Mouse (Mus musculus) myocyte (in vitro differentiated cells): Measurements from ENCODE around the gene Setd7. TPM values are rescaled to one million over a fixed set of nuclear protein-coding genes. Genes with fewer than 3 reads are reported as not detected.

ENCODE experiments used
- H3K27me3 ChIP-seq: one replicate; pipeline ENCODE4 v1.6.1; 2011; ENCODE audit not compliant: control insufficient read depth, insufficient read depth, insufficient read length
- H3K36me3 ChIP-seq: one replicate; pipeline ENCODE4 v1.6.1; 2011; ENCODE audit not compliant: control insufficient read depth, insufficient read depth
- H3K4me2 ChIP-seq: one replicate; pipeline ENCODE4 v1.6.1; 2011; ENCODE audit warnings: low read depth, control low read depth
- H3K4me3 ChIP-seq: one replicate; pipeline ENCODE4 v1.5.1; 2011; ENCODE audit warnings: mild to moderate bottlenecking, control low read depth, moderate library complexity
- H3K79me2 ChIP-seq: one replicate; pipeline ENCODE4 v1.6.1; 2011; ENCODE audit not compliant: control insufficient read depth, insufficient read depth
- H3ac ChIP-seq: one replicate; pipeline ENCODE4 v1.6.1; 2011; ENCODE audit not compliant: control insufficient read depth, insufficient read length
- CEBPB ChIP-seq: IDR thresholded peaks from 2 replicates; pipeline ENCODE4 v1.6.1; 2011; ENCODE audit warnings: mild to moderate bottlenecking, moderate library complexity; ENCODE audit not compliant: poor library complexity, insufficient read depth, severe bottlenecking
- E2F4 ChIP-seq: IDR thresholded peaks from one replicate; pipeline ENCODE4 v1.6.1; 2011; ENCODE audit warnings: mild to moderate bottlenecking, control low read depth, moderate library complexity; ENCODE audit not compliant: insufficient read depth
- MAX ChIP-seq: IDR thresholded peaks from one replicate; pipeline ENCODE4 v1.6.1; 2011; ENCODE audit warnings: low read depth, mild to moderate bottlenecking, control low read depth
- MYOD1 ChIP-seq, 3 experiments: IDR thresholded peaks; one replicate each; pipeline ENCODE4 v1.6.1; 2011; ENCODE audit warnings: control low read depth in 2 of 3, low read depth in 2 of 3, mild to moderate bottlenecking in 2 of 3, moderate library complexity in 1 of 3; ENCODE audit not compliant: insufficient read length in 2 of 3, control insufficient read depth in 1 of 3
- MYOG ChIP-seq, 3 experiments: IDR thresholded peaks; one replicate each; pipeline ENCODE4 v1.6.1; 2011; ENCODE audit warnings: control low read depth in 2 of 3, low read depth in 2 of 3, mild to moderate bottlenecking in 2 of 3; ENCODE audit not compliant: insufficient read length in 2 of 3, control insufficient read depth in 1 of 3, insufficient read depth in 1 of 3
- POLR2A ChIP-seq: IDR thresholded peaks from one replicate; pipeline ENCODE4 v1.6.1; 2011; ENCODE audit warnings: low read depth, mild to moderate bottlenecking, control low read depth, moderate library complexity; ENCODE audit not compliant: insufficient read length
- POLR2AphosphoS2 ChIP-seq: IDR thresholded peaks from one replicate; pipeline ENCODE4 v1.6.1; 2011; ENCODE audit warnings: low read depth, control low read depth; ENCODE audit not compliant: insufficient read length
- REST ChIP-seq: IDR thresholded peaks from one replicate; pipeline ENCODE4 v1.6.1; 2011; ENCODE audit warnings: mild to moderate bottlenecking, control low read depth, moderate library complexity; ENCODE audit not compliant: insufficient read depth, insufficient read length
- SRF ChIP-seq: IDR thresholded peaks from one replicate; pipeline ENCODE4 v1.6.1; 2011; ENCODE audit warnings: low read depth; ENCODE audit not compliant: control insufficient read depth, insufficient read length
- TCF12 ChIP-seq: IDR thresholded peaks from one replicate; pipeline ENCODE4 v1.6.1; 2011; ENCODE audit warnings: mild to moderate bottlenecking, control low read depth; ENCODE audit not compliant: poor library complexity, insufficient read depth, severe bottlenecking
- TCF3 ChIP-seq: IDR thresholded peaks from one replicate; pipeline ENCODE4 v1.6.1; 2011; ENCODE audit warnings: low read depth, control low read depth; ENCODE audit not compliant: insufficient read length
- USF1 ChIP-seq: IDR thresholded peaks from one replicate; pipeline ENCODE4 v1.6.1; 2011; ENCODE audit warnings: low read depth, mild to moderate bottlenecking, control low read depth, moderate library complexity
- polyA plus RNA-seq: library from polyadenylated mRNA; unstranded; fragments of >200 nt; fragmentation: generic; extraction: Trizol; gene quantifications from one replicate; pipeline ENCODE4 v1.2.1, GENCODE M21; 2012; ENCODE audit warnings: missing spikeins

The Setd7 gene
- polyA plus RNA-seq, 1 experiment = 11.8 TPM

GRCm38 (mm10) chr3:51505465-51505864 is 55.2 kb downstream of the Setd7 start:
- H3K27me3 ChIP-seq = no peaks in the 10 kb centered on the region
- no peaks in the 10 kb centered on the region for H3K79me2 ChIP-seq
- H3ac ChIP-seq = no peak overlapping the region
- no peak overlapping the region for H3K4me2 ChIP-seq
- H3K36me3 ChIP-seq = no peaks in the 10 kb centered on the region
- H3K4me3 ChIP-seq = no peak overlapping the region
- TF ChIP-seq POLR2AphosphoS2 (no peak), TCF3 (no peak), E2F4 (no peak), USF1 (no peak), MYOD1 (IDR thresholded peaks at IDR 0.05; ENCODE audit: control insufficient read depth in 1 of 3, insufficient read length in 2 of 3, low read depth in 2 of 3) (peak in 2 of 3 experiments; percentile 17 to 74), REST (no peak), MAX (no peak), MYOG (IDR thresholded peaks at IDR 0.05; ENCODE audit: control insufficient read depth in 1 of 3, insufficient read depth in 1 of 3, insufficient read length in 2 of 3, low read depth in 2 of 3) (peak; percentile 11 to 82 (median 76)), SRF (no peak), POLR2A (no peak), TCF12 (no peak)

- Histone ChIP-seq H3K4me3 (no peak overlapping the region), H3K79me2 (no peaks in the 10 kb centered on the region), H3K4me2 (no peak overlapping the region), H3ac (no peak overlapping the region), H3K36me3 (no peaks in the 10 kb centered on the region), H3K27me3 (no peaks in the 10 kb centered on the region)
- TF ChIP-seq USF1 (no peak), REST (no peak), POLR2AphosphoS2 (no peak), SRF (no peak), E2F4 (no peak), MYOD1 (IDR thresholded peaks at IDR 0.05; ENCODE audit: control insufficient read depth in 1 of 3, insufficient read length in 2 of 3, low read depth in 2 of 3) (no peak), POLR2A (no peak)
Observed at GRCm38 (mm10) chr3:51504385-51504952, 56.2 kb downstream of the Setd7 start.

GRCm38 (mm10) chr3:51499876-51500275 is 60.8 kb downstream of the Setd7 start:
- Histone ChIP-seq H3K4me2 (no peak overlapping the region), H3K27me3 (no peaks in the 10 kb centered on the region), H3K4me3 (no peak overlapping the region), H3K79me2 (no peaks in the 10 kb centered on the region), H3K36me3 (no peaks in the 10 kb centered on the region), H3ac (no peak overlapping the region)
- no peak for TF ChIP-seq CEBPB
- TF ChIP-seq MYOD1 (IDR thresholded peaks at IDR 0.05; ENCODE audit: control insufficient read depth in 1 of 3, insufficient read length in 2 of 3, low read depth in 2 of 3) = no peak
- TF ChIP-seq TCF3 = no peak
- no peak for TF ChIP-seq POLR2AphosphoS2
- TF ChIP-seq POLR2A = no peak
- no peak for TF ChIP-seq USF1
- no peak for TF ChIP-seq MYOG (IDR thresholded peaks at IDR 0.05; ENCODE audit: control insufficient read depth in 1 of 3, insufficient read depth in 1 of 3, insufficient read length in 2 of 3, low read depth in 2 of 3)
- no peak for TF ChIP-seq REST
- no peak for TF ChIP-seq E2F4
- TF ChIP-seq MAX = no peak
- no peak for TF ChIP-seq SRF
- TF ChIP-seq TCF12 = no peak

DNA sequence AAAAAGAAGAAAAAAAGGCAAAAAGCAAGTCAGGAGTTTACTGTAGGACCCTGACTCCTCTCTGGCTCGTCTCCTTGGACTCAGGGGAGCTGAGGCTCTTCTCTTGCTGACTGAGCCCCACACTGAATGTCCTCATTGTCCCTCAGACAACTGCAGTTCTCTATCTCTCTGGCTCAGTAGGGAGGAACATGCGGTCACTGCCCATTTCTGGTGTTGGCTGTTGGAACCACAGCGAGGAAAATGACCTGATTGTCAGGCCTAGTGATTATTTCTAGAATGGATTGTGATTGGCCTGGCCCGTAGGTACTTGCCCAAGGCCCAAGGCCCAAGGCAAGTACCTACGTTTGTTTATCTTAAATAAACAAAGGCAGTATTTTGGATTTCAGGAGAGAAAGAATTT is 62.0 kb downstream of the Setd7 start:
- H3K79me2 ChIP-seq = no peaks in the 10 kb centered on the region
- no peak overlapping the region for H3ac ChIP-seq
- no peaks in the 10 kb centered on the region for H3K27me3 ChIP-seq
- TF ChIP-seq TCF3 = no peak
- TF ChIP-seq MAX = no peak
- TF ChIP-seq SRF = no peak
- peaks cover 7% of the 10 kb centered on the region for H3K36me3 ChIP-seq
- H3K4me3 ChIP-seq = no peak overlapping the region
- H3K4me2 ChIP-seq = no peak overlapping the region

DNA sequence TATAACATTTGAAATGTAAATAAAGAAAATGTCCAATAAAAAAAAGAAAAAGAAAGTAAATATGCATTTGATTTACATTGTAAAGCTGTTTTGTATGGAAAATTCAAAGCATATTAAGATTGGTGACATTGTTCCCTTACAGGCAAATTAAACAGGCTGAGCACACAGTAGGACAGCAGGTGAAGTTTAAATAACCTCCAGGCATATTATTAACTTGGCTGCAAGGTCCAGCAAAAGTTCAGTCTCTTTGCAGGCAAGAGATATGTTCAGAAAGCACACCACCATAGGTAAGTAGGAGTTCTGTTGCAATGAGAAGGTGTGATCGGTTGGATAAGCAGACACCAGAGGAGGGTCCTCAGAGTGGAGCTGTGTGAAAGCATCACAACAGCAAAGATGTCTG is 62.7 kb downstream of the Setd7 start:
- Histone ChIP-seq H3K4me2 (no peak overlapping the region), H3K4me3 (no peak overlapping the region), H3ac (no peak overlapping the region), H3K27me3 (no peaks in the 10 kb centered on the region), H3K79me2 (no peaks in the 10 kb centered on the region), H3K36me3 (peaks cover 7% of the 10 kb centered on the region)
- no peak for TF ChIP-seq POLR2A
- TF ChIP-seq SRF = no peak
- TF ChIP-seq POLR2AphosphoS2 = no peak
- TF ChIP-seq TCF12 = no peak
- TF ChIP-seq CEBPB = no peak
- TF ChIP-seq TCF3 = no peak
- no peak for TF ChIP-seq USF1
- TF ChIP-seq E2F4 = no peak
- TF ChIP-seq REST = no peak
- TF ChIP-seq MYOG (IDR thresholded peaks at IDR 0.05; ENCODE audit: control insufficient read depth in 1 of 3, insufficient read depth in 1 of 3, insufficient read length in 2 of 3, low read depth in 2 of 3) = no peak
- no peak for TF ChIP-seq MYOD1 (IDR thresholded peaks at IDR 0.05; ENCODE audit: control insufficient read depth in 1 of 3, insufficient read length in 2 of 3, low read depth in 2 of 3)
- no peak for TF ChIP-seq MAX
